Mouse (Mus musculus): ENCODE results near the gene Abhd16a. TPM values are rescaled to one million over a fixed set of nuclear protein-coding genes. Genes with fewer than 3 reads are reported as not detected.

The Abhd16a gene
- total RNA-seq, 2 experiments from 2014 or later, result 115 to 120 TPM

- DNase-seq (ENCODE audit: low spot score in 2 of 2), result no peak
These were observed 6.1 kb upstream of the Abhd16a start for GRCm38 (mm10) chr17:35082841-35083576.

- no peak for DNase-seq (ENCODE audit: low spot score in 2 of 2)
These were observed 5.0 kb upstream of the Abhd16a start for GRCm38 (mm10) chr17:35083929-35084497.

- DNase-seq (ENCODE audit: low spot score in 2 of 2), result no peak
These were observed 3.7 kb upstream of the Abhd16a start, which contains the start of gene Ly6g6f for GRCm38 (mm10) chr17:35085208-35085865. Gene Ly6g6f (minus strand): TSS chr17:35085610.

- DNase-seq (ENCODE audit: low spot score in 2 of 2), result no peak
These were observed 912 bp upstream of the Abhd16a start for GRCm38 (mm10) chr17:35088151-35088550.

- DNase-seq (ENCODE audit: low spot score in 2 of 2), result no peak
These were observed 1.3 kb downstream of the Abhd16a start for GRCm38 (mm10) chr17:35090166-35090932.

GRCm38 (mm10) chr17:35092403-35093198 lies 3.5 kb downstream of the Abhd16a start:
- DNase-seq (ENCODE audit: low spot score in 2 of 2), result no peak

GRCm38 (mm10) chr17:35094475-35095365 lies 5.7 kb downstream of the Abhd16a start:
- DNase-seq (ENCODE audit: low spot score in 2 of 2), result no peak

GRCm38 (mm10) chr17:35096597-35096996 lies 7.5 kb downstream of the Abhd16a start:
- DNase-seq (ENCODE audit: low spot score in 2 of 2), result no peak

GRCm38 (mm10) chr17:35097164-35097655 lies 8.1 kb downstream of the Abhd16a start:
- DNase-seq (ENCODE audit: low spot score in 2 of 2), result peak; percentile 57 to 71

- no peak for DNase-seq (ENCODE audit: low spot score in 2 of 2)
These were observed 11.2 kb downstream of the Abhd16a start for GRCm38 (mm10) chr17:35100196-35100765.

- DNase-seq (ENCODE audit: low spot score in 2 of 2), result no peak
These were observed 12.1 kb downstream of the Abhd16a start for GRCm38 (mm10) chr17:35101161-35101560.

GRCm38 (mm10) chr17:35102299-35102698 lies 13.2 kb downstream of the Abhd16a start:
- no peak for DNase-seq (ENCODE audit: low spot score in 2 of 2)

GRCm38 (mm10) chr17:35103221-35103690 lies 14.2 kb downstream of the Abhd16a start:
- no peak for DNase-seq (ENCODE audit: low spot score in 2 of 2)

- no peak for DNase-seq (ENCODE audit: low spot score in 2 of 2)
These were observed 15.0 kb downstream of the Abhd16a start for GRCm38 (mm10) chr17:35104079-35104478.

GRCm38 (mm10) chr17:35104754-35105153 lies 15.7 kb downstream of the Abhd16a start:
- DNase-seq (ENCODE audit: low spot score in 2 of 2), result no peak

- DNase-seq (ENCODE audit: low spot score in 2 of 2), result peak in 1 of 2 experiments; percentile 41
These were observed 16.8 kb downstream of the Abhd16a start for GRCm38 (mm10) chr17:35105740-35106389.

- DNase-seq (ENCODE audit: low spot score in 2 of 2), result no peak
These were observed 17.5 kb downstream of the Abhd16a start for GRCm38 (mm10) chr17:35106522-35106921.

- no peak for DNase-seq (ENCODE audit: low spot score in 2 of 2)
These were observed 19.0 kb downstream of the Abhd16a start, which contains the start of gene Ly6g5c for GRCm38 (mm10) chr17:35108097-35108496. Gene Ly6g5c (plus strand): TSS chr17:35108279.

Data from left cerebral cortex, adult 18-20 months (tissue).